Mouse (Mus musculus): ENCODE measurements at regions not wholly inside any gene's neighbourhood (a gene's known extent, or its start where the extent isn't known, plus 50 kb on each side); places are given as distances from the start of the nearest gene placed in this dataset.
"Not testable (repeated sequence)": the region's sequence is repeated elsewhere in the genome, so short reads cannot be mapped to it uniquely, and the experiment has no call there.

DNA sequence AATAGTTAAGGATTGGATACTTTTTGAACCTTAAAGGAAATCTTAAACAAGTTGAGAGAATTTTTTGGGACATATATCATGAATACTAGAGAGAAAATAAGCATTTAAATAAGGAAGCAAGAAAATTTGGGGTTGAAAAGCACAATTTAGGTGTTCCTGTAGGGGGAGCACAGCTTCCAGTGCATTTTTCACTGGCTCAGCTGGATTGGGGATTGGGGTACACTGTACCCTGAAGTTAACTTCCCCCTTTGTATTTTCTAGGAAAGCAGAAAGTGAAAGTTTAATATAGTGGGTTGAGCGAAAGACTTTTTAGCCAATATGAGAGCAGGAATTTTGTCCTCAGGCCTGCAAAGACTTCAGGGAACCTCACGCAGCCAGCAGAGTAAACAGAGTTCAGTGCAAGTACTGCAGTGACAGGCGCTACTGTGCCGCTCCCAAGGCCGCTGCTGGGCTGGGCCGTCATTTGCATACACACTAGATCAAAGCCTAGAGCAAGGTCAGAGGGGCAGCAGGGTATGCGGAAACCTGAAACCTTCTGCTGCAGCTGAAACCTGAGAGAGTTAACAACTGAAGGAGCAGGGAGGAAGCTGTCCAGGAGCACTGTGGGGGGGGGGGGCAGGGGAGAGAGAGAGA lies 1111.4 kb downstream of the H2al1n start:
- WGBS = 5% methylated on average over 7 of the region's 7 CpGs
- H3K4me1 ChIP-seq (ENCODE audit: insufficient read depth) = no peaks in the 10 kb centered on the region
- DNase-seq (peak; percentile 66), ATAC-seq (ENCODE audit: insufficient read depth) (peak; percentile 98)
- H3K27ac ChIP-seq (ENCODE audit: low read depth) = no peak overlapping the region
- H3K4me3 ChIP-seq (ENCODE audit: low read depth, low read length) = no peak overlapping the region
- TF ChIP-seq CTCF (IDR thresholded peaks at IDR 0.05; ENCODE audit: low read depth) = peak; percentile 46
- peak overlapping the region; percentile 15; the same call in 1 of the 2 replicates for H3K4me2 ChIP-seq
- no peak overlapping the region for H3K9ac ChIP-seq
- H3K9me3 ChIP-seq (ENCODE audit: low read depth, low read length) = no peaks in the 10 kb centered on the region
- H3K27me3 ChIP-seq (ENCODE audit: insufficient read depth, low read length) = no peaks in the 10 kb centered on the region
- no peaks in the 10 kb centered on the region for H3K36me3 ChIP-seq (ENCODE audit: insufficient read depth)

DNA sequence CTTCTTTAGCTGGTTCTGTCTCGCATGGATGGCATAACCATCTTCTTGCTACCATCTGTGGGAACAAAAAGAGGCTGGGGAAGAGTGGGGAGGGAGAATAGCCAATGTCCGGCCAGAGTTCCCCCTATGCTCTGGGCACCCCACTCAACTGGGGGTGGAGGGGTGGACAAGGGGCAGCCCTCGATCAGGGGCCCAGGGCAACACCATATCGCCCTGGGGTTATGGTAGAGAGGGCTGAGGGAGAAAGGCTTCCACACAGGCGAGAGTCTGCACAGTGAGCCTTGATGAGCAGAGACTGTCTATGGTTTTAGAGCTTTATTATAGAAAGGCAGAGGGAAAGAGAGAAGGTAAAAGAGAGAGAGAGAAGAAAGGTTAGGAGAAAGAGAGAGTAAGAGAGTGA lies 1112.0 kb downstream of the H2al1n start:
- TF ChIP-seq CTCF (IDR thresholded peaks at IDR 0.05; ENCODE audit: low read depth) = no peak
- DNase-seq (no peak), ATAC-seq (ENCODE audit: insufficient read depth) (peak; percentile 75; the same call in 1 of the 2 replicates)
- Histone ChIP-seq H3K4me2 (no peak overlapping the region), H3K27me3 (ENCODE audit: insufficient read depth, low read length) (no peaks in the 10 kb centered on the region), H3K36me3 (ENCODE audit: insufficient read depth) (no peaks in the 10 kb centered on the region), H3K4me3 (ENCODE audit: low read depth, low read length) (no peak overlapping the region), H3K4me1 (ENCODE audit: insufficient read depth) (no peaks in the 10 kb centered on the region), H3K9ac (no peak overlapping the region), H3K27ac (ENCODE audit: low read depth) (no peak overlapping the region), H3K9me3 (ENCODE audit: low read depth, low read length) (no peaks in the 10 kb centered on the region)
- WGBS = 31% methylated on average over 5 of the region's 5 CpGs

DNA sequence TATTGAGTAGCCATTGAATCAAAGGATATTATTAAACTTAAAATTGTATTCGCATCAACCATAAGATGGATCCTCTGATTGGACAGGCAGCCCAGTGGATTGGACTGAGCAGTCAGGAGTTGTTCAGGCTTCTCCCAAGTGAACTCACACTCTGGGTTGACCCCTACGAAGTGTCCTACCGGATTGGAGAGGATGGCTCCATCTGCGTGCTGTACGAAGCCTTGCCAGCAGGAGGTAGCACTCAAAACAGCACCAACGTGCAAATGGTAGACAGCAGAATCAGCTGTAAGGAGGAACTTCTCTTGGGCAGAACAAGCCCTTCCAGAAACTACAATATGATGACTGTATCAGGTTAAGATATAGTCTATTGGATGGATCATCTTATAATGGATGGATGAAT lies 1154.2 kb downstream of the H2al1n start:
- H3K4me2 ChIP-seq; ATAC-seq (ENCODE audit: insufficient read depth); H3K9ac ChIP-seq; H3K27ac ChIP-seq (ENCODE audit: low read depth); H3K27me3 ChIP-seq (ENCODE audit: insufficient read depth, low read length); DNase-seq; H3K36me3 ChIP-seq (ENCODE audit: insufficient read depth); H3K4me3 ChIP-seq (ENCODE audit: low read depth, low read length); H3K4me1 ChIP-seq (ENCODE audit: insufficient read depth); H3K9me3 ChIP-seq (ENCODE audit: low read depth, low read length): not testable (repeated sequence)
- WGBS = 83% methylated on average over 6 of the region's 6 CpGs

Data from lung, embryonic 14.5 days (tissue).